Mouse (Mus musculus) 416B (cell line): ENCODE data around the gene Olfr213.
"Not testable (repeated sequence)": the region's sequence is repeated elsewhere in the genome, so short reads cannot be mapped to it uniquely, and the experiment has no call there.

Experiments used
- DNase-seq: peaks from one replicate; pipeline ENCODE4 v3.0.0; 2011; ENCODE audit warnings: low read depth

Gene Olfr213

DNA sequence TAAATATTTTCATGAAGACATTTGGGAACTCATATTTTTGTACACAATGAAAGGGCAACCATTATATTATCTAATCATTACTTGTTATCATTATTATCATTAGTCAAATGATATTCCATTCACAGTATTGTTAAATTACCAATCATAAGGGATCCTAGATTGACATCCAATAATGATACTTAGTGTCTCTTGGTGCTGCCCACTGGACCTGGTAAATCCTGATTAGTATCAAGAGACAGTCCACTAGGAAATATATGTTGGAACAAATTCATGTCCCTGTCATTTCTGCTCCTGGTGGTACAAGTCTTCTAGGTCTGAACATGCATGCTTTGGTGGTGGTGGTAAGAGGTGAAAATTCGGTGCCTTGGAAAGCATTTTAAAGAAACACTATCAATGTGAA is at the start of gene Olfr213:
TSS of gene Olfr213 (plus strand) at position 301 of the 400 bp plus-strand sequence.
- no peak for DNase-seq

- DNase-seq = no peak
Measured at GRCm38 (mm10) chr6:116488791-116489190, 49.5 kb upstream of the Olfr213 start, which contains the start of gene Olfr211. Gene Olfr211 (plus strand): TSS chr6:116489091.

DNA sequence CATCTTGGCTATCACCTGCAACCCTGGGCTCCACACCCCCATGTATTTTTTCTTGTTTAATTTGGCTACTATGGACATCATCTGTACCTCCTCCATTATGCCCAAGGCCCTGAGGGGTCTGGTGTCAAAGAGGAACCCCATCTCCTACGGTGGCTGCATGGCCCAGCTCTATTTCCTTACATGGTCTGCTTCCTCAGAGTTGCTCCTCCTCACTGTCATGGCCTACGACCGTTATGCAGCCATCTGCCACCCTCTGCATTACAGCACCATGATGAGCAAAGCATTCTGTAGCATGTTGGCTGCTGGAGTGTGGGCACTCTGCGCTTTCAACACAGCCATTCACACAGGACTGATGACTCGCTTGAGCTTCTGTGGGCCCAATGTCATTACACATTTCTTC is 44.5 kb upstream of the Olfr213 start:
- DNase-seq = peak; percentile 21

DNA sequence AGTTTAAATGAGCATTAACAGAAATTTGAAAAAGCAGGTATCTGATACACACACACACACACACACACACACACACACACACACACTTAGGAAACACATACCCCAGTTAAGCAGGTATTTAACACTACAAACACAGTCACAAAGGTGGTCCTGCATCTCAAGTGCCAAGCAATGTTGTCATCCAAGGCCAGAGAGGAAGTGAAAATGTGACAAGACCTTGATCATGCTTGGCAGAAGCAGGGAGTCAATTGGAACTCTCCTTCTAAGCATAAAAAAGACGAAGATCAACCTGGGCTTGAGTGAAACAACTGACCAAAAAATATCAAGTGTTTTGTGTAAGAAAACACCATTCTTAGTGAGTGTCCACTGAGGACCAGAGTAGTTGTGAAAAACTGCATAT is 42.3 kb upstream of the Olfr213 start:
- no peak for DNase-seq

- not testable (repeated sequence) for DNase-seq
Measured at GRCm38 (mm10) chr6:116506302-116507003, 31.8 kb upstream of the Olfr213 start, which contains the start of gene Olfr212. Gene Olfr212 (plus strand): TSS chr6:116506516.

GRCm38 (mm10) chr6:116514832-116515231 is 23.4 kb upstream of the Olfr213 start:
- no peak for DNase-seq

- DNase-seq = peak; percentile 68
Measured at GRCm38 (mm10) chr6:116542500-116542899, 4.2 kb downstream of the Olfr213 start.

GRCm38 (mm10) chr6:116550841-116551240 is 12.6 kb downstream of the Olfr213 start, which contains the start of gene Gm5580:
Gene Gm5580 (plus strand): TSS chr6:116551141.
- not testable (repeated sequence) for DNase-seq

DNA sequence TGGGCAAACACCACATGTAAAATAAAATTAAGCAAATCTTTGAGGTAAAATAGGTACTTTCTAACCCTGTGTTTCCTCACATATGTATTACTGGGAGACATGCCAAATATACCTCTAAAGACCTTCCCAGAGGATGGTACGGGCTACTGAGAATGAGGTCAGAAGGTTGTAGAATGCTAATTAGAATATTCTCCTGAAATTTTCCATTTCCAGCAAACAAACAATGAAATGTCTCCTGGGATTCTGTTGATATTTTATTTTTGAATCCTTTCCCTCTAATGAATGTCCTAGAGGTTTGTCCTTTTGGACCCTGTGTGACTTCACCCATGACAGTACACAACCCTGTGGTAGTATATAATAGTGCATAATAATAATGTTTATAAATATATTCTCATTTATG is 15.7 kb downstream of the Olfr213 start, which contains the start of gene Olfr214:
TSS of gene Olfr214 (plus strand) at position 301 of the 400 bp plus-strand sequence.
- no peak for DNase-seq

GRCm38 (mm10) chr6:116554952-116555351 is 16.7 kb downstream of the Olfr213 start:
- DNase-seq = no peak

GRCm38 (mm10) chr6:116569834-116570233 is 31.6 kb downstream of the Olfr213 start:
- DNase-seq = peak; percentile 78

DNA sequence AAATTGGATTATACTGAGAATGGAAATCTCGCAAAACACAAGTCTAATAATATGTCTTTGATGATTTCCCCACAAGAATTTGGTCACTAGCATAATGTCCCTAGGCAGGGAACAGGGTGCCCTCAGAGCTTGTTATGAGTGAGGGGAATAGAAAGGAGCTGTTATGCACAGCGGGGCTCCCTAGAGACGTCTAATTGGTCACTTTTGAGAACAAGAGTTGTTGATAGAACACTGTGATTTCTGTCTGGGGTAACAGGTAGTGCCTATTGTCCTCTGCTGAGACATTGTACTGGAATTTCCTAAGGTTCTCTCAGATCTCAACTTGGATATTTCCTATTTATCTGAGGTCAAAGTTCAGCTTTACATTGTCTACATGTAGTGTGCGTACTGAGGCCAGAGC is 45.8 kb downstream of the Olfr213 start, which contains the start of gene Olfr215:
TSS of gene Olfr215 (minus strand) at position 101 of the 400 bp plus-strand sequence.
- DNase-seq = no peak
